Mouse (Mus musculus) thymus, adult 2 months (tissue): ENCODE data around the gene Slc16a11. TPM values are rescaled to one million over a fixed set of nuclear protein-coding genes. Genes with fewer than 3 reads are reported as not detected.

ENCODE experiments used
- DNase-seq: peaks from one replicate; pipeline ENCODE4 v3.0.0; 2021
- H3K27ac ChIP-seq: fragments of 200-500 bp; 2 replicates; pipeline ENCODE4 v1.5.1; 2012; ENCODE audit warnings: low read length, control low read depth; ENCODE audit not compliant: control insufficient read depth, insufficient read depth
- H3K27me3 ChIP-seq: fragments of 200-500 bp; 2 replicates; pipeline ENCODE4 v1.6.1; 2012; ENCODE audit warnings: mild to moderate bottlenecking, low read length, moderate library complexity, mixed read lengths; ENCODE audit not compliant: control insufficient read depth, insufficient read depth
- H3K36me3 ChIP-seq: fragments of 200-500 bp; 2 replicates; pipeline ENCODE4 v1.6.1; 2012; ENCODE audit warnings: mild to moderate bottlenecking, low read length, moderate library complexity; ENCODE audit not compliant: control insufficient read depth, insufficient read depth
- H3K4me1 ChIP-seq: fragments of 200-500 bp; replicated peaks from 2 replicates; pipeline ENCODE4 v1.6.1; 2012; ENCODE audit warnings: low read length; ENCODE audit not compliant: control insufficient read depth, insufficient read depth
- H3K4me3 ChIP-seq: fragments of 200-500 bp; 2 replicates; pipeline ENCODE4 v1.5.1; 2012; ENCODE audit warnings: mild to moderate bottlenecking, low read length, control low read depth, moderate library complexity; ENCODE audit not compliant: control insufficient read depth, insufficient read depth
- CTCF ChIP-seq: fragments of 200-500 bp; IDR thresholded peaks from 2 replicates; pipeline ENCODE4 v1.5.1; 2012; ENCODE audit warnings: mild to moderate bottlenecking, control low read depth, low read length, moderate library complexity, borderline replicate concordance; ENCODE audit not compliant: control insufficient read depth, poor library complexity, insufficient read depth; ENCODE audit errors: extremely low read depth
- POLR2A ChIP-seq: fragments of 200-500 bp; IDR thresholded peaks from 2 replicates; pipeline ENCODE4 v1.6.1; 2012; ENCODE audit warnings: mild to moderate bottlenecking, low read length, control low read depth, moderate library complexity; ENCODE audit not compliant: control insufficient read depth, poor library complexity, insufficient read depth; ENCODE audit errors: extremely low read depth
- WGBS: fragments of 180-500 bp; shearing (Covaris S2); methylation state at CpG from one replicate; pipeline ENCODE4 v1.1.7; 2018; 5-methylcytosine and 5-hydroxymethylcytosine counted together
- polyA plus RNA-seq: library from polyadenylated mRNA; depleted of rRNA; stranded (reverse); fragments of >200 nt; gene quantifications from 2 replicates; pipeline ENCODE4 v1.2.3, GENCODE M21; 2012

Gene Slc16a11
- polyA plus RNA-seq, 1 experiment = 5.3 TPM

- H3K4me1 ChIP-seq = peaks cover 20% of the 10 kb centered on the region
- no peaks in the 10 kb centered on the region for H3K36me3 ChIP-seq
- TF ChIP-seq CTCF = no peak
- no peak overlapping the region for H3K4me3 ChIP-seq
- no peak overlapping the region for H3K27ac ChIP-seq
- H3K27me3 ChIP-seq = no peaks in the 10 kb centered on the region; the same call in 1 of the 2 replicates
- 18% methylated on average over 14 of the region's 14 CpGs for WGBS
- no peak for DNase-seq
These were observed 9.3 kb downstream of the Slc16a11 start for GRCm38 (mm10) chr11:70221603-70222500.

DNA sequence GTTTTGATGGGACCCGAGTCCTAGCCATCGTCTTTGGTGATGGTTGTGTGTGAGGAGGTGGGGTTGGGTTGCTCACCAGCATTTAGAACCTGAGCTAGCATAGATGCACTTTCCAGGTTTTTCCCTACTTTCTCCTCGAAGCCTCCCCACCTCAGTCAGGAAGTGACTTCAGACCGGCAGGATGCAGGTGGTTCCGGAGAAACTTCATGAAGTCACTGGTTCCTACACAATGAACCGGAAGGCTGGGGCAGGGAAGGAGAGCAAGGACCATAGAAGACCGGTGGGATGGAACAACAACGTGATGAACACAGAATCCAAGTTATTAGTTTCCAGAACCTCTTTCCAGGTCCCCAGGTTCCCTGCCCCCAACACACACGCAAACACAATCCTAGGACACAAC is 11.2 kb downstream of the Slc16a11 start:
- peaks cover 23% of the 10 kb centered on the region for H3K4me1 ChIP-seq
- no peak for DNase-seq
- WGBS = 21% methylated on average over 9 of the region's 9 CpGs
- H3K36me3 ChIP-seq = no peaks in the 10 kb centered on the region
- H3K27me3 ChIP-seq = no peaks in the 10 kb centered on the region; the same call in 1 of the 2 replicates
- no peak for TF ChIP-seq CTCF
- no peak for TF ChIP-seq POLR2A
- no peak overlapping the region for H3K27ac ChIP-seq
- no peak overlapping the region for H3K4me3 ChIP-seq

- DNase-seq = no peak
- H3K4me1 ChIP-seq = peaks cover 30% of the 10 kb centered on the region
- no peak for TF ChIP-seq POLR2A
- no peak for TF ChIP-seq CTCF
- peaks cover 6% of the 10 kb centered on the region; the same call in 1 of the 2 replicates for H3K27me3 ChIP-seq
- WGBS = 86% methylated on average over 27 of the region's 27 CpGs
- no peaks in the 10 kb centered on the region for H3K36me3 ChIP-seq
- H3K4me3 ChIP-seq = no peak overlapping the region
- no peak overlapping the region for H3K27ac ChIP-seq
These were observed 13.4 kb downstream of the Slc16a11 start for GRCm38 (mm10) chr11:70225798-70226601.

- no peak overlapping the region for H3K4me3 ChIP-seq
- H3K27me3 ChIP-seq = peaks cover 6% of the 10 kb centered on the region; the same call in 1 of the 2 replicates
- peaks cover 27% of the 10 kb centered on the region for H3K4me1 ChIP-seq
- 81% methylated on average over 18 of the region's 18 CpGs for WGBS
- DNase-seq = no peak
- no peaks in the 10 kb centered on the region for H3K36me3 ChIP-seq
- TF ChIP-seq CTCF = no peak
- no peak for TF ChIP-seq POLR2A
- no peak overlapping the region for H3K27ac ChIP-seq
These were observed 14.0 kb downstream of the Slc16a11 start for GRCm38 (mm10) chr11:70226602-70226890.

GRCm38 (mm10) chr11:70227126-70227525 is 14.6 kb downstream of the Slc16a11 start:
- H3K4me3 ChIP-seq = no peak overlapping the region

DNA sequence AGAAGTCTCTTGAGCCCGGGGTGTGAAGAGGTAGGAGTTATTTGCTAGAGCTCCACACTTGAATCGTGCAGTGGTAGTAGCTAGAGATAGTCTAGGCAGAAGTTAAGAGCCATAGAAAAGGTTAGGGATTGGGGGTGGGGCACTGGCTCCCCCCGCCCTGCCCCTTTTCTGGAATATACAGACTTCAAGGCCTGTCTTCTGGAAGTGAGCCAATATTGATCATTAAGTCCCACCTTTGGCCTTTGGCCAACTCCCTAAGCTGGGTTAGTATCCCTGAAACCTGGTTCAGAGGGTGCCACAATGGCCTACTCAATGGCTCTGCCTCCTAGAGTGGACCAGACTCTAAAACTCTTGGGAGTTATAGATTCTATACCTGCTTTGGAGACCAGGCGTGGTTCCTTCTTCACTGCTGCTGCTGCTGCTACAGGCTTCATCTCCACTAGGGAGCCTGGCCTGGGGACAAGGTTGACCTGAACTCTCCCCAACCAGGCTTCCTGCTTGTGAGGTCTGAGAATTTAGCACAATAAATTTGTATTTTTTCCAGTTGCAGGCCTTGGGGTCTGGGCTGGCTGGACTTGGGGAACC is 15.2 kb downstream of the Slc16a11 start:
- no peak overlapping the region for H3K4me3 ChIP-seq
- no peak for DNase-seq
- TF ChIP-seq POLR2A (no peak), CTCF (no peak)
- no peak overlapping the region for H3K27ac ChIP-seq
- WGBS = 96% methylated on average over 4 of the region's 4 CpGs
- H3K27me3 ChIP-seq = peaks cover 6% of the 10 kb centered on the region; the same call in 1 of the 2 replicates
- no peaks in the 10 kb centered on the region for H3K36me3 ChIP-seq
- H3K4me1 ChIP-seq = peaks cover 27% of the 10 kb centered on the region

More at GRCm38 (mm10) chr11:70227126-70227525, 14.6 kb downstream of the Slc16a11 start:
- no peak for DNase-seq
- H3K4me1 ChIP-seq = peaks cover 27% of the 10 kb centered on the region
- no peaks in the 10 kb centered on the region for H3K36me3 ChIP-seq
- TF ChIP-seq CTCF (no peak), POLR2A (no peak)
- WGBS = 74% methylated on average over 5 of the region's 5 CpGs
- H3K27me3 ChIP-seq = peaks cover 6% of the 10 kb centered on the region; the same call in 1 of the 2 replicates
- no peak overlapping the region for H3K27ac ChIP-seq
